Mouse (Mus musculus) embryo, embryonic 9.5 days (tissue): ENCODE measurements around the gene 4930583I09Rik.

ENCODE experiments used
- DNase-seq: peaks from one replicate; pipeline ENCODE4 v3.0.0-alpha.2; 2017; ENCODE audit errors: extremely low spot score

Gene 4930583I09Rik

GRCm38 (mm10) chr17:64802168-64802955 is 33.5 kb downstream of the 4930583I09Rik start:
- peak; percentile 20 for DNase-seq

- DNase-seq, result no peak
These were observed 43.2 kb downstream of the 4930583I09Rik start for GRCm38 (mm10) chr17:64792623-64793022.

GRCm38 (mm10) chr17:64792076-64792475 is 43.8 kb downstream of the 4930583I09Rik start:
- DNase-seq, result no peak

- DNase-seq, result no peak
These were observed 46.7 kb downstream of the 4930583I09Rik start for GRCm38 (mm10) chr17:64789175-64789574.

- no peak for DNase-seq
These were observed 47.6 kb downstream of the 4930583I09Rik start for GRCm38 (mm10) chr17:64788301-64788700.

GRCm38 (mm10) chr17:64785961-64786360 is 49.9 kb downstream of the 4930583I09Rik start:
- no peak for DNase-seq
